Mouse (Mus musculus): ENCODE measurements at regions not wholly inside any gene's neighbourhood (a gene's known extent, or its start where the extent isn't known, plus 50 kb on each side); places are given as distances from the start of the nearest gene placed in this dataset.

- TF ChIP-seq POLR2A (IDR thresholded peaks at IDR 0.05; ENCODE audit: extremely low read depth, insufficient read depth, low read length) (no peak), CTCF (IDR thresholded peaks at IDR 0.05; ENCODE audit: low read depth, low read length) (no peak)
Observed at GRCm38 (mm10) chr19:23089081-23089480, 51.9 kb upstream of the Klf9 start.
